19 mouse cellular contexts compared by ENCODE assay signal in genomic region chr6:67223082-67223481, GRCm38 (mm10). TPM values are rescaled to one million over a fixed set of nuclear protein-coding genes. Genes with fewer than 3 reads are reported as not detected.
DNase-seq lines count a peak whose midpoint lies in the region; ATAC-seq and TF ChIP-seq lines count a peak whose summit lies in the region.
"Had no signal": no experiment of that assay in that cellular context is flagged by ENCODE, and none has a peak within 500 bp of the region (broad histone marks: within the 10 kb centered on the region; RNA-seq: fewer than 3 reads in every experiment).

No protein-coding gene starts in this region.

- no peak for ATAC-seq in heart, embryonic 12.5 days (ENCODE audit: insufficient number of reproducible peaks, low FRiP score)
- ATAC-seq in heart, embryonic 16.5 days (replicated peaks; ENCODE audit: extremely low read depth, insufficient read depth, low FRiP score) = no peak
- ATAC-seq: forebrain, embryonic 14.5 days; intestine, embryonic 16.5 days had no signal

- H3K9ac ChIP-seq in heart, embryonic 12.5 days = no peak overlapping the region
- no peak overlapping the region for H3K9ac ChIP-seq in heart, embryonic 16.5 days (ENCODE audit: low read length)
- H3K9ac ChIP-seq: embryonic facial prominence, embryonic 13.5 days; hindbrain, embryonic 14.5 days had no signal

- H3K4me2 ChIP-seq in heart, embryonic 12.5 days = no peak overlapping the region
- no peak overlapping the region for H3K4me2 ChIP-seq in heart, embryonic 16.5 days (ENCODE audit: low read depth, low read length)
- H3K4me2 ChIP-seq: embryonic facial prominence, embryonic 13.5 days; hindbrain, embryonic 14.5 days had no signal

- WGBS in heart, embryonic 12.5 days = 78% methylated on average over 1 of the region's 1 CpGs
- WGBS in heart, embryonic 16.5 days = 86% methylated on average over 1 of the region's 1 CpGs

- TF ChIP-seq CTCF in gastrocnemius, adult 2 months (IDR thresholded peaks at IDR 0.05) = no peak

- H3K27me3 ChIP-seq in heart, embryonic 12.5 days (replicated peaks) = no peaks in the 10 kb centered on the region
- no peaks in the 10 kb centered on the region for H3K27me3 ChIP-seq in heart, embryonic 16.5 days (ENCODE audit: control insufficient read depth, insufficient read depth, low read length)
- H3K27me3 ChIP-seq: embryonic facial prominence, embryonic 13.5 days had no signal

- DNase-seq in gastrocnemius, adult 2 months = no peak
- no peak for DNase-seq in gastrocnemius, adult 18-20 months (ENCODE audit: low spot score)
- DNase-seq in heart, postnatal 36 days = no peak
- DNase-seq in heart, postnatal 10 days = no peak
- peak; percentile 67 for DNase-seq in retina, postnatal 1 day
- no peak for DNase-seq in retina, embryonic 14.5 days (ENCODE audit: low spot score)
- DNase-seq: adrenal gland, postnatal 10 days; cerebellum, adult 11-12 months; cerebellum, adult 9-10 months; kidney, adult 8-10 months had no signal

- H3K4me3 ChIP-seq in gastrocnemius, adult 2 months = no peak overlapping the region
- H3K4me3 ChIP-seq in heart, embryonic 12.5 days = no peak overlapping the region
- no peak overlapping the region for H3K4me3 ChIP-seq in heart, embryonic 16.5 days (ENCODE audit: low read length)
- H3K4me3 ChIP-seq: embryonic facial prominence, embryonic 13.5 days; erythroblast, embryonic 14.5 days; forebrain, embryonic 10.5 days; hindbrain, embryonic 10.5 days had no signal

- peak overlapping the region; percentile 64 for H3K27ac ChIP-seq in gastrocnemius, adult 2 months
- 0 out of 2 replicates have a peak overlapping the region, but pooled peaks have one; percentile 45 for H3K27ac ChIP-seq in heart, embryonic 12.5 days (ENCODE audit: poor library complexity, severe bottlenecking)
- peak overlapping the region; percentile 50 for H3K27ac ChIP-seq in heart, embryonic 16.5 days (ENCODE audit: low read length)
- H3K27ac ChIP-seq: embryonic facial prominence, embryonic 13.5 days; forebrain, embryonic 10.5 days; hindbrain, embryonic 10.5 days; hindbrain, embryonic 14.5 days had no signal

- H3K36me3 ChIP-seq in heart, embryonic 12.5 days = no peaks in the 10 kb centered on the region
- H3K36me3 ChIP-seq in heart, embryonic 16.5 days (ENCODE audit: control insufficient read depth, insufficient read depth) = no peaks in the 10 kb centered on the region
- H3K36me3 ChIP-seq: embryonic facial prominence, embryonic 13.5 days; forebrain, embryonic 10.5 days; hindbrain, embryonic 10.5 days had no signal

- H3K4me1 ChIP-seq in heart, embryonic 12.5 days (replicated peaks) = peaks cover 9% of the 10 kb centered on the region
- H3K4me1 ChIP-seq in heart, embryonic 16.5 days (ENCODE audit: control insufficient read depth, insufficient read depth, low read length) = peaks cover 14% of the 10 kb centered on the region
- H3K4me1 ChIP-seq: embryonic facial prominence, embryonic 13.5 days; hindbrain, embryonic 10.5 days had no signal

- intact Hi-C loops in gastrocnemius, adult 2 months (cut with DNase I) = loop anchor here (2.0 kb wide), 1 partner anchor 24 kb away; no protein-coding TSS in a partner anchor
- intact Hi-C loops in heart, postnatal 36 days (cut with DNase I) = no loop called here
- intact Hi-C loops in heart, postnatal 10 days (cut with DNase I) = no loop called here

- no peaks in the 10 kb centered on the region for H3K9me3 ChIP-seq in heart, embryonic 12.5 days (replicated peaks)
- H3K9me3 ChIP-seq in heart, embryonic 16.5 days (replicated peaks; ENCODE audit: control insufficient read depth, low read length) = no peaks in the 10 kb centered on the region
- H3K9me3 ChIP-seq: embryonic facial prominence, embryonic 13.5 days; forebrain, embryonic 10.5 days; hindbrain, embryonic 10.5 days had no signal

RNA-seq across cellular contexts. Expression of gene Serbp1, which starts 14.9 kb away (rescaled TPM):
- total RNA-seq in gastrocnemius, adult 2 months (2021) = 100 to 1,000 TPM; 283 to 348 TPM
- 100 to 1,000 TPM; 318 to 338 TPM for total RNA-seq in gastrocnemius, adult 18-20 months (2021)
- 405 and 423 TPM in 2 replicates for polyA plus RNA-seq in heart, embryonic 12.5 days (2016; fragmentation: Nextera tagmentation; extraction: Ambion mirVana)
- total RNA-seq in heart, postnatal 36 days (2021) = 100 to 1,000 TPM; 201 to 234 TPM
- 294 and 331 TPM in 2 replicates for polyA plus RNA-seq in heart, embryonic 16.5 days (2015; fragmentation: Nextera tagmentation; extraction: Ambion mirVana)
- total RNA-seq in heart, postnatal 10 days (2021) = 100 to 1,000 TPM; 247 to 271 TPM
